Mouse (Mus musculus): ENCODE results near the gene Shf.

DNA sequence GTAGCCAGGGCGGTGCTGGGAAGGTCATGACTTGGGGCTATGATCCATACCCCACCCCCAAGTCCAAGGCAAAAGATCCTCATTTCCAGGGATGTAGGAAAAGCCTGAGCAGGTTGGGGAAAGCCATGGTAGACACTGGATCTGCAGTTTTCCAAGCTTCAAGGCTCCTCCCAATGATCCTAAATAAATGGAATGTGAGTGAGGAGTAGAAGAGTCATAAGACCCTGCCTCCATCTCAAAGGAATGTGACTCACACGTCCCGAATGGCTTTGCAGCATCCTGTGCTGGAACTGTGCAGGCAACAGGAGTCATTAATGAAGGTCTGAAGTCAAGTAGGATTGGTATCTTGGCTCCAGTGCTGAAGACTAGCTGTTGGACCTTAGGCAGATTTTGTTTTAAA, 41.0 kb downstream of the Shf start:
- TF ChIP-seq EP300 (IDR thresholded peaks at IDR 0.05) = no peak
- TF ChIP-seq CTCF (IDR thresholded peaks at IDR 0.05) = no peak
